Mouse (Mus musculus) heart, postnatal 0 days (tissue): ENCODE measurements around the gene Snx12.

Source experiments
- CTCF ChIP-seq: IDR thresholded peaks from 2 replicates; pipeline ENCODE4 v1.5.1; 2016; ENCODE audit warnings: antibody characterized with exemption, control low read depth, low read depth
- EP300 ChIP-seq: IDR thresholded peaks from 2 replicates; pipeline ENCODE4 v1.6.1; 2016; ENCODE audit warnings: antibody characterized with exemption, low read depth

DNA sequence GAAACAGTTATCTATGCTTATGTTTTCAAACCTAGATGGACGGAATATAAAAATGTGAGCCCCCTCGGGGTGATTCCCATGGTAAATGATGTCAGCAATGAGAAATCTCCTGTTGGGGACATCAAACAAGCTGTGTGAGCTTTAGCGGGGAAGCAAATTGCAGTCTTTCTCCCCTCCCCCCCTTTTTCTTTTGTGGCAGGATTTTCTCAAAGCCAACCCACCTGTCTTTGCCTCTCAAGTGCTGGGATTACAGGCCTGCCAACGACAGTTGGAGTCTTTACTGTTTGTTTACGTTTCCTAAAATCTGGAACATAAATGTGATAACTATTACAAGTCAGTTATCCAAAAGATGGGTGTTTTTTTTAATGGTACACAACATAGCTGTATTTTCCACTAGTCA is 66.0 kb downstream of the Snx12 start:
- no peak for TF ChIP-seq EP300
- TF ChIP-seq CTCF = no peak
